Mouse (Mus musculus) inflammation-experienced regulatory T-cells, adult 6 months (primary cell): Measurements from ENCODE around the gene Tmem235. TPM values are rescaled to one million over a fixed set of nuclear protein-coding genes. Genes with fewer than 3 reads are reported as not detected.

Source experiments
- ATAC-seq: one replicate; pipeline ENCODE4 v1.8.0; 2017
- polyA plus RNA-seq, 3 experiments: library from polyadenylated mRNA; unstranded; fragments of 100-300 nt; shearing (Covaris generic); gene quantifications; one replicate each; pipeline ENCODE4 v1.2.1; 2017

Tmem235 gene
- polyA plus RNA-seq, 3 experiments from 2014 or later, result not detected

DNA sequence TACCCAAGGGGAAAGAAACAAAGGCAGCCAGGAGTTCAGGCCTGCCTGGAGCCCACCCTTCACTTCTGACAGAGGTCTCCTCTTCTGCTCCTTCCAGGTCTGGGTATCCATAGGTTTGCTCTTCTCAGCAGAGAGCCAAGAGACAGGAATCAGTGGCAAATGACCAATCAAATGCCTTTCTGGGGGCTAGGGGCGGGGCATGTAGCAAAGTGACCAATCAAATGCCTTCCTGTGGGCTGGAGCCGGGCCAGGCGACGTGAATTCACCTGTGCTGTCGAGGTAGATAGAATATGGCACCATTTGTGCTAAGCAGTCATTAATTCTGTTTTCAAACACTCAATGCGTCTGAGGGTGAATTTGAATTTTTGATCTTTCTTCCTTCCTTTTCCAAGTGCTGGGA, 31.6 kb downstream of the Tmem235 start:
- peak; percentile 94 for ATAC-seq

DNA sequence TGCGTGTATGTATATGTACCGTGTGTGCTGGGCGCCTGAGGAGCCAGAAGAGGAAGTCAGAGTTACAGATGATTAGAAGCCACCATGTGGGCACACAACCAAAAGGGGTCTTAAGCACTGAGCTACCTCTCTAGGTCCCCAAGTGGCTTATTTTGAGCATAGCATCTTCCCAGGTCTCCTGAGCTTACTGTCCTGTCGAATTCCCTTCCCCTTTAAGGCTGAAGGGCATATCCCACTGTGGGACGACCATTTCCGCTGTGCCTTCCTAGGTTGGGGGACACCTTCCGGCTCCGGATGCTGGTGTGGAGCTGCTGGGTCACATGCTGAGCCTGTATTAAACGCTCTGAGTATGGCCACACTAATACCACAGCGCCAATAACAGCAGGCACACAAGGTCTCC, 34.1 kb downstream of the Tmem235 start:
- ATAC-seq, result no peak

DNA sequence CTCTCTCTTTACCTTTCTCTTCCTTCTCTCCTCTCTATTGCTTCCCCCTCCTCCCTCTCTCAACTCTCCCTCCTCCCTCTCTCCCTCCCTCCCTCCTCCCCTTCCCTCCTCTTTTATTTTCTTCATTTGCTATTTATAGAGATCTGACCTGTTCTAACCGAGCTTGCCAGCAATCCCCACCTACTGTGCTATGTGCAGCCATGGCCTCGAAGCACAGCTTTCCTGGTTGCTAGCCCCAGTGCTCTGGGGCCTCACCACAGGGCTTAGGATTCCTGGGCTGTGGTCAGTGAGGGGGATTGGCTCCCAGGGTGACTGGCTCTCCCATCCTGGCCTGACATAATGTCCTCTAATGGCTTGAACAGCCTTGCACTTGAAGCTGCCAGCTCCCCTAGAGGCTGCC, 36.0 kb downstream of the Tmem235 start:
- ATAC-seq, result no peak

DNA sequence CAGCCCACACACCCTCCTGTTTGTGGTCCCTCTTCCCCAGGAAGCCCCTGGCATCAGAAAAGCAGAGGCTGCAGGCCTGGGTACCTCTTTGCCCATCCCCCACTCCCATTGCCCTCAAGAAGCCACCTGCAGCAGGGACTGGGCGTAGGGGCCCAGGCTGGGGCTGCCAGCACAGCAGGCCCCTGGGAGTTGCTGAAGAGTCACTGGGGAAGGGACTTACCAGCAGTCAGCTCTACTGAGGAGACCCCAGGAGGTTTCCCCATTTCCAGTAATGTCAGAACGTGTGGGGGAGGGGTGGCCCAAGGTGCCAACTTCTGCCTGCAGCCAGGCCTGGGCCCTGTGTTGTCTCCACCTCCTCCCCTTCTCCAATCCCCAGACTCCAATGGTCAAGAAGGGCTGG, 41.7 kb downstream of the Tmem235 start:
- no peak for ATAC-seq

DNA sequence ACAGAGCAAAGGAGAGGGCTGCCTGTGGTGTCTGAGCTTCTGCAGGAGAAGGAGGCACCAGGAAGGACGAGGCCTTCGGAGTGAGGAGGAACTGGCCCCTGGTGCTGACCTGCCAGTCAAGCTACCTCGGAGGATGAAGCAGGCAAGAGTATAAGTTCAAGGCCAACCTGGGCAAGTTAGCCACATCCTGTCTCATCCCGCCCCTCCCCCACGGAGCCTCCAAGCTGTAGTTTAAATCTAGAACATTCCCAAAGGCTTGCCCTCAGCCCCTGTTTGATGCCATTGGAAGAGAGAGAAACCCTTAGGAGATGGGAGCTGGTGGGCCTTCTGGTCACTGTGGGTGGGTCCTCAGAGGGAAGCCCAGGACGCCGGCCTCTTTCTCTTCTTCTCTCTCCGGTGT, 43.9 kb downstream of the Tmem235 start:
- no peak for ATAC-seq

DNA sequence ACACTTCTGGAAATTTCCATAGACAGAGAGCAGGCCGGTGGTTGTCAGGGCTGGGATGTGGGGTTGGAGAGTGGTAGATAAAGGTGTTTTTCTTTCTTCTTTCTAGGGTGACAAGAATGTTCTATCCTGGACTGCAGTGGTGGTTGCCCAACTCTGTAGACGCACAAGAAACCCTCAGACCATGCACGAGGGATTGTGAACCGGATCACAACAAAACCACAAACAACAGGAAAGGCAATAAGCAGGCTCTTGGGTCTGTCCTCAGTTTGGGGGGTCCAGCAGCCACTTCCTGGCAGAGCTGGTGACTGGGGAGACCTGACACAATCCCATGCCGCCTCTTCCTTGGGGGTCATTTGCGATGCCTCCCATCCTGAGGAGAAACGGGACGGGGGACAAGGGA, 48.8 kb downstream of the Tmem235 start:
- no peak for ATAC-seq

DNA sequence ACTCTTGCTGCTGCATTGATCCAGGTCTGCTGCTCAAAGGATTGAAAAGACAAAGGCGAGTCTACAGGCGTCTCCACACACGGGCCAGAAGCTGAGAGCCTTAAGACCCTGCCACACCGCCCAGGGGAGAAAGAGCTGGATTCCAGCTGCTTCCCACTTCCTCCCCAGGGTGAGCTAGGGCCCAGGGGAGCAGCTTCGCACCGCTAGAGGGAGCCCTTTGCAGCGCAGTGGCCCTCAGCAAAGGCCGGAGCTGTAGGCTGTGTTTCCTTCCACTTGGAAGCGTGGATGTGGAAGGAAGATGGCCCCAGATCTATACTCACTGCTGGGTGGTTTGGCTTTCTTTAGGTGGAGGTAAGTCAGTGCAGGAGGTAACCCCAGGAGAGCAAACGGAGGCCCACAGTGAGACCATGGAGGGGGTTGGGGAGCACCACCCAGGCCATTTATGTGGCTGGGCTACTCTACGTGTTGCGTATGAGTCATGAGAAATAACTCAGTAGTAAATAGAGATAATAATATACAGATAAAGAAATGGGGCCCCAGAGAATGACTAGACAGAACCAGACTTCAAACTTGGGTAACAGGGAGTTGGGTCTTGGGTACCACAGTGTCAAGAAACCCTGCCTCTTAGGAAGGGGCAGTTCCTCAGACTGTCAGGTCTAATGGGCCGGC, 52.3 kb downstream of the Tmem235 start:
- peak; percentile 72 for ATAC-seq

DNA sequence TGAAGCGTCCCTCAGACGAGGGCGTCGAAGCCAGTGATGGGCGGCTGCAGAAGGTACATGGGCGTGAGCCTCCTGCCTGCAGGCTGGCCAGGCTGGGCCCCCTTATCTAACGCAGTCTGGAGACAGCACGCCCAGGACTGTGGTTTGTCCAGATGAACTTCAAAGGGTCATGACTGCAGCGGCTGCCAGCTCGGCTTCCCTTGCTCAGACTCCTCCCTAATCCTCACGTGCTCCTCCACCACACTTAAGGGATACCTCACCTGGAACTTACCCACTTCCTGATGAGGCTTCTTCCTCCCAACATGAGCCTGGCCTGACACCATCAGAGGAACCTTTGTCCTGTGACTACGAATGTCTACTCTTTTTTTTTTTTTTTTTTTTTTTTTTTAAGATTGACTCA, 54.0 kb downstream of the Tmem235 start:
- ATAC-seq, result no peak

Other genes with a start within 250 kb of the Tmem235 start
- gene Tnrc6c, start 206.5 kb upstream of the Tmem235 start, polyA plus RNA-seq, result 10 to 100 TPM; 10.8 to 19.2 (median 17.4) TPM
- 10 to 100 TPM; 32.9 to 40.0 (median 39.0) TPM for gene Tmc8, start 78.7 kb upstream of the Tmem235 start, polyA plus RNA-seq
- gene Tmc6, start 78.6 kb upstream of the Tmem235 start, polyA plus RNA-seq, result 100 to 1,000 TPM in 2 of 3 experiments, 10 to 100 TPM in 1; 90.7 to 159 (median 116) TPM
- 1 to 10 TPM in 2 of 3 experiments, under 1 TPM in 1; 0.57 to 1.3 (median 1.3) TPM for gene 6030468B19Rik, start 63.1 kb upstream of the Tmem235 start, polyA plus RNA-seq
- 1 to 10 TPM; 3.1 to 5.0 (median 4.9) TPM for gene Gm20708, start 51.1 kb upstream of the Tmem235 start, polyA plus RNA-seq
- gene Syngr2, start 51.1 kb upstream of the Tmem235 start, polyA plus RNA-seq, result 100 to 1,000 TPM in 1 of 3 experiments, 10 to 100 TPM in 2; 86.3 to 118 (median 89.8) TPM
- gene Afmid, start 34.8 kb upstream of the Tmem235 start, polyA plus RNA-seq, result 10 to 100 TPM; 32.7 to 39.5 (median 35.4) TPM
- gene Tk1, start 34.7 kb upstream of the Tmem235 start, polyA plus RNA-seq, result 100 to 1,000 TPM in 1 of 3 experiments, 10 to 100 TPM in 2; 27.3 to 126 (median 52.4) TPM
- gene Birc5, start 11.5 kb upstream of the Tmem235 start, polyA plus RNA-seq, result 100 to 1,000 TPM in 1 of 3 experiments, 10 to 100 TPM in 2; 16.8 to 256 (median 23.6) TPM
- 10 to 100 TPM in 1 of 3 experiments, 1 to 10 TPM in 2; 8.5 to 12.7 (median 9.3) TPM for gene Tha1, start 12.7 kb downstream of the Tmem235 start, polyA plus RNA-seq
- 10 to 100 TPM; 21.7 to 47.4 (median 28.6) TPM for gene Socs3, start 109.3 kb downstream of the Tmem235 start, polyA plus RNA-seq
- 10 to 100 TPM; 26.4 to 38.4 (median 36.7) TPM for gene Pgs1, start 125.5 kb downstream of the Tmem235 start, polyA plus RNA-seq